Mouse (Mus musculus): ENCODE data around the gene Anxa8. TPM values are rescaled to one million over a fixed set of nuclear protein-coding genes. Genes with fewer than 3 reads are reported as not detected.

Anxa8 gene
- polyA plus RNA-seq (2017; shearing (Covaris generic)), result not detected

DNA sequence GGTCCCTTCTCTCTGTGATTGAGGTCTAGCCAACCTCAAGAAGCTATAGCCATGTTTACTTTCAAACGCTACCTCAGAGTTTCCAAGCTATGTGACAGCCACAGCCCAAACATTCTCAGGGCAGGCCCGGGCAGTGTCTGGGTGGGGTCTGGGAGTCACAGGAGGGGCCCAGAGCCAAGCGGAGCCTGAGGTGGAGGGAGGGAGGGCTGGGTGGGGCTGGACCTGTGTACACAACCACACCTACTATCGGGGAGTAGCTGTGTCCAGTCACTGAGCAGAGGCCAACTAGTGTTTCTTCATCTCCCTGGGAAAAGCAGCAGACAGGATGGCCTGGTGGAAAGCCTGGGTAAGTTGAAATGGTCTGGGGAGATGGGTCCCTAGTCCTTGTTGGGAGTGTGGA is at the start of gene Anxa8:
TSS of gene Anxa8 (plus strand) at position 251 of the 400 bp plus-strand sequence.
- ATAC-seq, result no peak

GRCm38 (mm10) chr14:34041241-34041640 is 44.5 kb upstream of the Anxa8 start:
- ATAC-seq, result no peak

- ATAC-seq, result no peak
Observed at GRCm38 (mm10) chr14:34043341-34043740, 42.4 kb upstream of the Anxa8 start.

DNA sequence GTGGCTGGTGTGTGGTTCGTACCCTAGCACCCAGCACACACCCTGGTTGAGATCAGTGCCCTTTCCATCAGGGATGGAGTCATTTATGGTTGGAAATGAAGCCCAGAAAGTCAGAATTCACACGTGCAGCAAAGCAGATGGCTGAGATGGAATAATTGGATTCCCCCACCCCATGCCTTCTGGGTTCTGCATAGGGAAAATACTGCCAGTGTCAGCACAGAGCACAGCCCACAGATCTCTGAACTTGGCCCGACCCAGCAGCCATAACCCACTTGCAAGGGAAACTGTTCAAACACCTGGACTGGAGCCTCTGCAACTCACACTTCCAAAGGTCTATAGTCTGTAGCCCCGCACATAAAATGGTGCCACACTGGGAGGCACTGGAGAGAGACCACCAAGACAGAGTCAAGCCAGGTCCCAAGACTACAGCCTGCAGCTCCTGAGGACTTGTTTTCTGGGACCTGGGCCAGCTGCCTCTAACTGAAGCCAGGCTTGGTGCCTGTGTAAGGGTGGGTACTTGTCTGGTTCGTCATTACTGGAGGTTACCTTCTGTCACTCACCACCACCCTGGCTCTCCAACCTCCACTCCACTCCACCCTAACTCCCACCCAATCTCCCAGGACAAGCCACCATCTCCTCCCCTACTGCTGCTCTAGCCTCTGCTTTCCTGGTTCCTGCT is 35.5 kb upstream of the Anxa8 start:
- no peak for ATAC-seq

DNA sequence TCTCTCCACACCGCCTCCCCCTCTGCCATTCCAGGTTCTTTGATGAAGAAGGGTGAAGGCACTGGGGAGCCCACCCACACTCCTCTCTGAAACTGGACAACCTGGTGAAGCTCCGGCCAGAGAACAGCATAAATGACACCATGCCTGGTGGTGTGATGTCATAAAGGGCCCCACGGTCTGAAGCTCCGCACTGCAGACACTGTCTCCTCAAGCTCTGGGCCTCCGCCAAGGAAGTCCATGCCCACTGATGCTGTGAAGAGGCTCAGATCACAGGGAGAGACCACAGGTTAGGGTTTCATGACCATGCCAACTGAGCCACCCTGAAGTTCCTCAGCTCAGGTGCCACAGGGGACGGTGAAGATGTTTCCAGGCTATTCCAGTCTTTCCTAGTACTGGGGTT is 33.3 kb upstream of the Anxa8 start, which contains the start of gene Antxrl:
TSS of gene Antxrl (plus strand) at position 192 of the 400 bp plus-strand sequence.
- no peak for ATAC-seq

GRCm38 (mm10) chr14:34071665-34072064 is 14.1 kb upstream of the Anxa8 start:
- ATAC-seq, result no peak

- no peak for ATAC-seq
Observed at GRCm38 (mm10) chr14:34075346-34075745, 10.4 kb upstream of the Anxa8 start.

DNA sequence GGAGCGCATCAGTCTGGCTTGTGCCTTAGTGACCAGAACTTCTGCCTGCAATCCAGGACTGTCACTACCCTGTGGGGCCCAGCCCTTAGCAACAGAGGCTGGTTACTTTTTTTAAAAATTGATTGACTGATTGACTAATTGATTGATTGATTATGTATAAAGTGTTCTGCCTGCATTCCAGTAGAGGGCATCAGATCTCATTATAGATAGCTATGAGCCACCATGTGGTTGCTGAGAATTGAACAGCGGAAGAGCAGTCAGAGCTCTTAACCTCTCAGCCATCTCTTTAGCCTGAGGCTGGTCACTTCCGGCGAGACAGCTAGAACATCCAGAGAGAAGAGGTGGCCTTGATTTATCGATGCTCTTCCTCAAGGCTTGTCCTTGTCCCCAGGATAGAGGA is 8.6 kb upstream of the Anxa8 start:
- no peak for ATAC-seq

- ATAC-seq, result no peak
Observed at GRCm38 (mm10) chr14:34078293-34078692, 7.5 kb upstream of the Anxa8 start.

- ATAC-seq, result no peak
Observed at GRCm38 (mm10) chr14:34080321-34080997, 5.3 kb upstream of the Anxa8 start.

DNA sequence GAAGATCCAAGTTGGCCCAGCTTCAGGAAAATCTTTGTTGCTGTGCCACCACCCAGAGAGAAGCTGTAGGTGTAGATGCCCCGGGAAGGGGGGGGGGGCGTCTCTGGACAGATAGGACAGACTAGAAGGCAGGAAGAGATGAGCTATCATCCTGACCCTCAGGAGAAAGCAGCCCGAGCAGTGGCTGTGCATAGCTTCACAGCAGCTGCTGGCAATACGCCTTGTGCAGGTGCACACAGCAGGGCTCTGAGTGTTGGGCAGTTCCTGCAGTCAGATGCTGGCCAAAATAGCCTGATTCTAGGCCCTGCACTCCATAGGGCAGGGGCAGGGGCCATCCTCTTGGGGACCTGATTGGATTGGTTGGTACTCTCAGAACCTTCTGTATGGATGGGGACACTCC is 1.0 kb downstream of the Anxa8 start:
- no peak for ATAC-seq

DNA sequence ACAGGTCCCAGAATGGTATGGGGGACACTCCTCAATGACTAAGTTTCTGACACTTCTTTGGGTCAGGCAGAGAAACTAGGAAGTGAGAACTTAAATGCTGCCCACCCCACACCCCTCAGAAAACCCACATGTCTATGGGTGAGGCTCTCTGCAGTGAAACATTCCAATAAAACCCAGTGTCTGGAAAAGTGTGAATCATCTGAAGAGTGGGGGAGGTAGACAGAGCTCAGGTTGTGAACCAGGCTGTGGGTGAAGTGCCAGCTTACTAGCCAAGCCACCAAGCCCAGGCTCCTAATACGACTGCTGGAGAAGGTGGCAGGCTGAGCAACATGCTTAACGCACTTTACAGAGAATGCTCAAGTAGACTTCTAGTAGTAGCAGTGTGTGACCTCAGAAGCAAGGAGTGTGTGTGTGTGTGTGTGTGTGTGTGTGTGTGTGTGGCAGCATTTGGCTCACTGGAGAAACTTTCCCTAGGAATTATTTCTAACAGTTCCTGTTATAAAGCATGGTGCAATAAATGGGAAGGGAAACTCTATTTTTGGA is 2.1 kb downstream of the Anxa8 start:
- ATAC-seq, result no peak

DNA sequence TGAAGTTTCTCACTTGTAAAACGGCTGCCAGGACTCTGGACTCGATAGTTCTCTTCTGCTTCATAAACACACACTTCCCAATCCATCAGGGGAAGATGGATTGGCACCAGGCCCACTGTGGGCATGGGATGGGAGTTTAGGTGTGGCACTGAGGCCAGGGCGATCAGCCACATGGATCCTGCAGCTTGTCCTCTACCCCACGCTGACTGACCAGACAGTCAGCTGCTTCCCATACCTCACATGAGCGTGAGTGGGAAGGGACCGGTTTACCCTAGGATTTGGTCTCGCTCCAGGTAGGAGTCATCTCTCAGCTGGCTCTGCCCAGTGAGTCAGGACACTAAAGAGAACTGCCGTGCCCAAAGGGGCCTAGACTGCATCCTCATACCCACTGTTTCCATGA is 4.0 kb downstream of the Anxa8 start:
- ATAC-seq, result no peak

GRCm38 (mm10) chr14:34091475-34091874 is 5.7 kb downstream of the Anxa8 start:
- ATAC-seq, result no peak

GRCm38 (mm10) chr14:34092856-34093255 is 7.1 kb downstream of the Anxa8 start:
- no peak for ATAC-seq

GRCm38 (mm10) chr14:34096161-34096560 is 10.4 kb downstream of the Anxa8 start:
- ATAC-seq, result no peak

DNA sequence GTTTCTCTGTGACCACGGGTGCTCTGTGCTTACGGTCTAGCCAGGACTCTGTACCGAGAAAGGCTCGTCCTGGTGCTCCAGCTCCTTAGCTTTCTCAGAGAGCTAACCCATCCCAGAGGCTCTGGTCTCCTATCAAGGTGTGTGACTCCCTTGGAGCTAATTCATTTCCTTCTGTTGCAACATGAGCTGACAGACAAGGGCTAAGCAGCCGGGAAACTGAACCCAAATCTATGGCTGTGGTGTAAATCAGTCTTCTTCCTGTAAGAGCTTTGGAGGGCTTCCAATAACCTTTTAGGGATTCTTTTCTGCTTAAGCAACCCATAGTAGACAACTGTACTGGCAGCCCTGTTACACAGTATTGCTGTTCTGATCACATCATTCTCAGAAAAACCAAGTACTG is 16.8 kb downstream of the Anxa8 start, which contains the start of gene A630023A22Rik:
TSS of gene A630023A22Rik (minus strand) at position 154 of the 400 bp plus-strand sequence.
- no peak for ATAC-seq

- ATAC-seq, result no peak
Observed at GRCm38 (mm10) chr14:34103855-34104254, 18.1 kb downstream of the Anxa8 start.

DNA sequence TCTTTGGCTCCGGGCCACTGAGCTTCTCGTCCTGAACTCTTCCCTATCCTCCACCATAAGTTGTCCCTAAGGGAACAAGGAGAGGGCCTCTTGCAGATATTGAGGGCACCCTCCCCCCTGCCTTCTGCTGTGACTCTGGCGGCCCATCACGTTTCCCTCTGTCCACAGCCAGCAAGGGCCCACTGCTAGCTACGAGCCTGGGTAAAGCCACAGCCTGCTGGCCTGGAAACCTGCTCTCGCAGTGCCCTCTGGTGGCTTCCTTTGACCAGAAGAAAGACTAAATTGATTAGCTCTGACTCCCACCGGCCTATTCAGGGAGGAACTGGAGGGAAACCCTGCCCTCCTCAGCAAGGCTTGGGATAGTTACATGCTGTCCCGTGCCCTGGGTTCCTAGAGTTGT is 19.1 kb downstream of the Anxa8 start:
- no peak for ATAC-seq

- ATAC-seq, result no peak
Observed at GRCm38 (mm10) chr14:34106389-34107062, 20.7 kb downstream of the Anxa8 start.

GRCm38 (mm10) chr14:34107594-34107993 is 21.8 kb downstream of the Anxa8 start:
- no peak for ATAC-seq

DNA sequence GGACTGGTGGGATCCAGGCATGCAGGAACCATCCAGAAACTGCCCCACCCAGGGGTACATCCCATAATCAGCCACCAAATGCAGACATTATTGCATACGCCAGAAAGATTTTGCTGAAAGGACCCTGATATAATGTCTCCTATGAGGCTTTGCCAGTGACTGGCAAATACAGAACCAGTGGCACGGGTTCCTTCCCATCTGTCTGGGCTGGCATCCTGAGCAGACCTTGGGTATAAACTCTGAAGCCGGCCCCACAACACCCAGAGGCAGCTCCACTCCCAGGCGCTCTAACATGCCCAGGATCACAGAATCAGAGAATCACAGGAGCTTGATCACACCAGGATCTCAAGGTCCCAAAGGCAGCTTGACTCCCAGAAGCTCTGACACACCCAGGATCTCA is 28.5 kb downstream of the Anxa8 start:
- ATAC-seq, result no peak

- ATAC-seq, result no peak
Observed at GRCm38 (mm10) chr14:34119046-34119723, 33.4 kb downstream of the Anxa8 start.
